Mouse (Mus musculus): ENCODE measurements at regions not wholly inside any gene's neighbourhood (a gene's known extent, or its start where the extent isn't known, plus 50 kb on each side); places are given as distances from the start of the nearest gene placed in this dataset.

GRCm38 (mm10) chr11:93733568-93734185 lies 151.9 kb downstream of the Utp18 start:
- no peak for TF ChIP-seq CTCF (IDR thresholded peaks at IDR 0.05; ENCODE audit: borderline replicate concordance, extremely low read depth, insufficient read depth, insufficient read length)
- TF ChIP-seq POLR2A (IDR thresholded peaks at IDR 0.05; ENCODE audit: borderline replicate concordance, extremely low read depth, insufficient read depth, insufficient read length, poor library complexity, severe bottlenecking), result no peak
